In the genomic region with DNA sequence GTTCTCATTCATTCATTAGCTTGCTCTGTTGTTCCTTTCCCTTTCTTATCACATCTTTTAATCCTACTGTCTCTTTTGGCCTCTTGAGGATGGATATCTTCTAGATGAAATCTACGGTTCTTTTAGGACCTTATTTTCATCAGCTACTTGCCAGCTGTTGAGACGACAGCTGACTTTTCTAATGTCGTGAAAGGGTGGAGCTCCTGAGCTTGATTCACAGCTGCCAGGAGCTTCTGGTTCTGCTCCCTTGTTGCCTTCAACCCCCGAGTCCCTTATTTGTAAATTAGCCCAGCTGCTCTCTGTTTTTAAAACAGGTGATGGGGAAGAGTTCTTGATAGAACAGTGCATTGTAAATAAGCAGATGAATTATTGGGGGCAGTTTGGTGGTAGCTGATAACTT, we compare ENCODE assay signal across 26 mouse cellular contexts. TPM values are rescaled to one million over a fixed set of nuclear protein-coding genes. Genes with fewer than 3 reads are reported as not detected.
DNase-seq lines count a peak whose midpoint lies in the region; ATAC-seq lines count a peak whose summit lies in the region.
"Had no signal": no experiment of that assay in that cellular context is flagged by ENCODE, and none has a peak within 500 bp of the region (broad histone marks: within the 10 kb centered on the region; RNA-seq: fewer than 3 reads in every experiment).

No protein-coding gene starts in this region.

- no peak overlapping the region for H3K9ac ChIP-seq in heart, embryonic 12.5 days
- H3K9ac ChIP-seq in heart, embryonic 14.5 days (ENCODE audit: low read length): no peak overlapping the region
- no peak overlapping the region for H3K9ac ChIP-seq in heart, embryonic 16.5 days (ENCODE audit: low read length)
- no peak overlapping the region for H3K9ac ChIP-seq in midbrain, embryonic 16.5 days (ENCODE audit: low read depth, low read length)
- H3K9ac ChIP-seq: embryonic facial prominence, embryonic 12.5 days; embryonic facial prominence, embryonic 15.5 days; forebrain, embryonic 12.5 days had no signal

- H3K9me3 ChIP-seq in heart, embryonic 12.5 days (replicated peaks): no peaks in the 10 kb centered on the region
- no peaks in the 10 kb centered on the region for H3K9me3 ChIP-seq in heart, embryonic 14.5 days (ENCODE audit: control insufficient read depth, low read length)
- no peaks in the 10 kb centered on the region for H3K9me3 ChIP-seq in heart, embryonic 16.5 days (replicated peaks; ENCODE audit: control insufficient read depth, low read length)
- H3K9me3 ChIP-seq in midbrain, embryonic 16.5 days (replicated peaks; ENCODE audit: control insufficient read depth, low read length, poor library complexity, severe bottlenecking): no peaks in the 10 kb centered on the region
- H3K9me3 ChIP-seq: embryonic facial prominence, embryonic 12.5 days; embryonic facial prominence, embryonic 15.5 days; forebrain, embryonic 10.5 days; forebrain, embryonic 12.5 days had no signal

- H3K36me3 ChIP-seq in heart, embryonic 12.5 days: no peaks in the 10 kb centered on the region
- no peaks in the 10 kb centered on the region for H3K36me3 ChIP-seq in heart, embryonic 14.5 days (ENCODE audit: control insufficient read depth, insufficient read depth, low read length)
- H3K36me3 ChIP-seq in heart, embryonic 16.5 days (ENCODE audit: control insufficient read depth, insufficient read depth): no peaks in the 10 kb centered on the region
- H3K36me3 ChIP-seq in midbrain, embryonic 16.5 days (ENCODE audit: control insufficient read depth, insufficient read depth, low read length): no peaks in the 10 kb centered on the region
- H3K36me3 ChIP-seq: embryonic facial prominence, embryonic 12.5 days; embryonic facial prominence, embryonic 15.5 days; forebrain, embryonic 10.5 days; forebrain, embryonic 12.5 days had no signal

- H3K4me2 ChIP-seq in heart, embryonic 12.5 days: no peak overlapping the region
- H3K4me2 ChIP-seq in heart, embryonic 14.5 days (ENCODE audit: low read length): peak overlapping the region; percentile 28
- H3K4me2 ChIP-seq in heart, embryonic 16.5 days (ENCODE audit: low read depth, low read length): peak overlapping the region; percentile 26; the same call in 1 of the 2 replicates
- no peak overlapping the region for H3K4me2 ChIP-seq in midbrain, embryonic 16.5 days (ENCODE audit: low read length)
- H3K4me2 ChIP-seq: embryonic facial prominence, embryonic 12.5 days; embryonic facial prominence, embryonic 15.5 days; forebrain, embryonic 12.5 days had no signal

- peak overlapping the region; percentile 21; the same call in 1 of the 2 replicates for H3K27ac ChIP-seq in heart, embryonic 12.5 days (ENCODE audit: poor library complexity, severe bottlenecking)
- no peak overlapping the region for H3K27ac ChIP-seq in heart, embryonic 14.5 days (replicated peaks in 1 of 2; ENCODE audit: control insufficient read depth in 1 of 2, insufficient read depth in 1 of 2, low read depth in 2 of 2, low read length in 2 of 2)
- no peak overlapping the region for H3K27ac ChIP-seq in heart, embryonic 16.5 days (ENCODE audit: low read length)
- no peak overlapping the region for H3K27ac ChIP-seq in midbrain, embryonic 16.5 days (ENCODE audit: low read length)
- H3K27ac ChIP-seq: embryonic facial prominence, embryonic 12.5 days; embryonic facial prominence, embryonic 15.5 days; forebrain, embryonic 10.5 days; forebrain, embryonic 12.5 days had no signal

- WGBS in heart, embryonic 12.5 days: 31% methylated on average over 4 of the region's 4 CpGs
- WGBS in heart, embryonic 14.5 days: 35% methylated on average over 4 of the region's 4 CpGs
- WGBS in heart, embryonic 16.5 days: 33% methylated on average over 4 of the region's 4 CpGs
- 68% methylated on average over 4 of the region's 4 CpGs for WGBS in midbrain, embryonic 16.5 days

- no peaks in the 10 kb centered on the region for H3K27me3 ChIP-seq in heart, embryonic 12.5 days (replicated peaks)
- H3K27me3 ChIP-seq in heart, embryonic 14.5 days (ENCODE audit: control insufficient read depth, insufficient read depth, low read length): no peaks in the 10 kb centered on the region
- H3K27me3 ChIP-seq in heart, embryonic 16.5 days (ENCODE audit: control insufficient read depth, insufficient read depth, low read length): no peaks in the 10 kb centered on the region
- H3K27me3 ChIP-seq in midbrain, embryonic 16.5 days (ENCODE audit: control insufficient read depth, insufficient read depth, low read depth, low read length): no peaks in the 10 kb centered on the region
- H3K27me3 ChIP-seq: embryonic facial prominence, embryonic 12.5 days; embryonic facial prominence, embryonic 15.5 days; forebrain, embryonic 12.5 days had no signal

- ATAC-seq in heart, embryonic 12.5 days (ENCODE audit: insufficient number of reproducible peaks, low FRiP score): no peak
- no peak for ATAC-seq in heart, embryonic 14.5 days (ENCODE audit: insufficient number of reproducible peaks, insufficient read depth, low FRiP score, low read depth)
- no peak for ATAC-seq in heart, embryonic 16.5 days (replicated peaks; ENCODE audit: extremely low read depth, insufficient read depth, low FRiP score)
- no peak for ATAC-seq in midbrain, embryonic 16.5 days
- ATAC-seq: forebrain, embryonic 14.5 days; forebrain, embryonic 16.5 days had no signal

- intact Hi-C loops in heart, postnatal 36 days (cut with DNase I): no loop called here
- intact Hi-C loops in heart, postnatal 25 days (cut with DNase I): no loop called here

- DNase-seq in heart, adult 11 months: no peak
- DNase-seq in heart, postnatal 36 days: no peak
- DNase-seq in heart, postnatal 25 days (ENCODE audit: low spot score): no peak
- DNase-seq: adrenal gland, adult 2 months; adrenal gland, postnatal 10 days; adrenal gland, postnatal 25 days; cerebellum, adult 11 months; cerebellum, adult 18-20 months; cerebellum, adult 8-10 months; cerebellum, adult 9-11 months; cerebellum, postnatal 14 days; cerebellum, postnatal 36 days; embryo, embryonic 11 days had no signal

- H3K4me1 ChIP-seq in heart, embryonic 12.5 days (replicated peaks): peaks cover 11% of the 10 kb centered on the region
- H3K4me1 ChIP-seq in heart, embryonic 14.5 days (ENCODE audit: control insufficient read depth in 2 of 2, insufficient read depth in 2 of 2, low read length in 2 of 2): peaks cover 3 to 5% of the 10 kb centered on the region in 2 experiments; a peak in 2 of 4 replicates
- H3K4me1 ChIP-seq in heart, embryonic 16.5 days (ENCODE audit: control insufficient read depth, insufficient read depth, low read length): peaks cover 7% of the 10 kb centered on the region; the same call in 1 of the 2 replicates
- no peaks in the 10 kb centered on the region; the same call in 1 of the 2 replicates for H3K4me1 ChIP-seq in midbrain, embryonic 16.5 days (ENCODE audit: control insufficient read depth, insufficient read depth, low read length)
- H3K4me1 ChIP-seq: embryonic facial prominence, embryonic 12.5 days; embryonic facial prominence, embryonic 15.5 days had no signal

- no peak overlapping the region for H3K4me3 ChIP-seq in heart, embryonic 12.5 days
- H3K4me3 ChIP-seq in heart, embryonic 14.5 days (ENCODE audit: control insufficient read depth in 1 of 2, insufficient read depth in 1 of 2, low read depth in 1 of 2, low read length in 2 of 2): no peak overlapping the region
- H3K4me3 ChIP-seq in heart, embryonic 16.5 days (ENCODE audit: low read length): no peak overlapping the region
- no peak overlapping the region for H3K4me3 ChIP-seq in midbrain, embryonic 16.5 days (ENCODE audit: low read depth, low read length)
- H3K4me3 ChIP-seq: embryonic facial prominence, embryonic 12.5 days; embryonic facial prominence, embryonic 15.5 days; erythroblast, embryonic 14.5 days; forebrain, embryonic 10.5 days; forebrain, embryonic 12.5 days had no signal

RNA-seq across cellular contexts. Expression of gene Adgrl3, which starts 48.9 kb away (rescaled TPM):
- 9.2 and 13.2 TPM in 2 replicates for polyA plus RNA-seq in heart, embryonic 12.5 days (2016; fragmentation: Nextera tagmentation; extraction: Ambion mirVana)
- polyA plus RNA-seq in heart, embryonic 14.5 days (2014; fragmentation: Nextera tagmentation; extraction: Ambion mirVana): 8.0 and 8.5 TPM in 2 replicates
- 1 to 10 TPM; 2.5 to 3.3 TPM for total RNA-seq in heart, postnatal 36 days (2021)
- 3.6 and 5.9 TPM in 2 replicates for polyA plus RNA-seq in heart, embryonic 16.5 days (2015; fragmentation: Nextera tagmentation; extraction: Ambion mirVana)
- total RNA-seq in heart, postnatal 25 days (2021): 1 to 10 TPM; 3.7 to 4.3 TPM
- polyA plus RNA-seq in midbrain, embryonic 16.5 days (2015; fragmentation: Nextera tagmentation; extraction: Ambion mirVana): 68.4 and 69.5 TPM in 2 replicates
- total RNA-seq: common myeloid progenitor, adult 5-6 weeks; MEL had no signal
- polyA plus RNA-seq: erythroblast, embryonic 14.5 days had no signal

Comparison
In these comparisons a context has a peak if more than half of its experiments do, and no peak if none do; other contexts are left out.
1. H3K4me2 ChIP-seq: peak in heart, embryonic 14.5 days (single experiment) and heart, embryonic 16.5 days (single experiment); none in heart, embryonic 12.5 days (single experiment) and midbrain, embryonic 16.5 days (single experiment).